Mouse (Mus musculus) urinary bladder, postnatal 25 days (tissue): ENCODE measurements at regions not wholly inside any gene's neighbourhood (a gene's known extent, or its start where the extent isn't known, plus 50 kb on each side); places are given as distances from the start of the nearest gene placed in this dataset.
"Not testable (repeated sequence)": the region's sequence is repeated elsewhere in the genome, so short reads cannot be mapped to it uniquely, and the experiment has no call there.

ENCODE experiments used
- DNase-seq: peaks from one replicate; pipeline ENCODE4 v3.0.0; 2022; ENCODE audit warnings: low spot score

DNA sequence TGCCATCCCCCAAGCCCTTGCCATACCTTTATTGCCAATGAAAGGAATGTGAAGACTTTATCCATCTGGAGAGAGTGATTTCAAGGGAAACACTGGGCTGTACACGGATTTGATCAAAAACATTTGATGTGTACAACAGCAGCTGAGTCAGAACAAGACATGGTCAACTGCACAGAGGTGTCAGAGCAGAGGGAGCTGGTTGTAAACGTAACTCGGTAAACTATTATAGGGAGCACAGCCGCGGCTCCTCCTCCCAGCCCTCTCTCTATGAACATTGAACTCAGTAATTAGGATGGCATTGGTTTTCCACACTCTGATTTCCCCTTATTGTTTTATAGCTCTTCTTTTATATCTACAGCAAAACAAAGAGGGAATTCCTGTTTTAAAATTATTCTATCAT lies 750.8 kb upstream of the Intu start:
- DNase-seq, result no peak

DNA sequence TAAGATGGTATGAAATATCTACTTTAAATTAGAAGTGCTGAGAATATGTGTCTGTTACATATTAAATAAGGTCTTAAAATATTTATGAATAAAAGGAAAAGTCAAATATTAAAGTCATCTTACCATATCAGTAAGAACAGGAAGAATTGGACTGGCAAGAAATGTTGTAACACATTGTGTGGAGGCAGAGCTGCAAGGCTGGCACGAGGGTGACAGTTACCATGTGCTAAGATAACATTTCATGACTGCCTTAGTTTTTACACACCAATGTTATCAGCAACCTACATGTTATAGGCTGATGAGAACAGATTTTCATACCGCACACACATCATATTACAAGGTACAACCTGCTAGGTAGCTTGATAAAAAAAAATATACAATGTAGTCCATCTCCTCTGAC lies 746.2 kb upstream of the Intu start:
- DNase-seq, result no peak

DNA sequence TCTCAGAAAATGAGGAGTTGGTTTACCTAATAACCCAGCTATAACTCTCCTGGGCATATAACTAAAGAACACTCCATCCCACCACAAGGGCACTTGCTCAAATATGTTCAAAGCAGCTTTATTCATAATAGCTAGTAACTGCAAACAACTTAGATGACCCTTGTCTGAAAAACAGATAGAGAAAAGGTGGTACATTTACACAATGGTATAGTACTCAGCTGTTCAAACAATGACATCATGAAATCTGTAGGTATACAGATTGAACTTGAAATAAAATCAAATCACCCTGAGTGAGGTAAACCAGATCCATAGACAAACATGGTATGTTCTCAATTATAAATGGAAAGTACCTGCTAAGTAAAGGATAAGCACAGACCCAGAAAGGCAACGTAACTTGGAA lies 721.5 kb upstream of the Intu start:
- DNase-seq, result no peak

DNA sequence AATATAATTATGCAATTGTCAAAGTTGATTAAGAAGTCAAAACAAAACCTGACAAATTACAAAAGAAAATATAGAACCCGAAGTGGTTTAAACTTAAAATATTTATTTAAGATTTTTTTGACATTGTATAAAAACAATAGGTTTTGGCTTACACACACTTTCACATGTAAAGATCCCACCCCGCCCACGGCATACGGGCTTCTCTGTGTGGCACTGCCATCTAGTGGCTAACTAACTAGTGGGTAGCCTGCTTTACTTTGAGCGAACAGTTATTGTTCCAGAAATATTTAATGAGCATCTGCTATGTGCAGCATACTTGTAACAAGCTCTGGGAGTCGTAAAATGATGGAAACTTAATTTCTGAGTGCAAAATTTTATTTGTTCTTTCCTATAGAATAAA lies 716.3 kb upstream of the Intu start:
- DNase-seq, result peak; percentile 29

GRCm38 (mm10) chr3:39830488-39831056 lies 700.5 kb upstream of the Intu start:
- DNase-seq, result no peak

DNA sequence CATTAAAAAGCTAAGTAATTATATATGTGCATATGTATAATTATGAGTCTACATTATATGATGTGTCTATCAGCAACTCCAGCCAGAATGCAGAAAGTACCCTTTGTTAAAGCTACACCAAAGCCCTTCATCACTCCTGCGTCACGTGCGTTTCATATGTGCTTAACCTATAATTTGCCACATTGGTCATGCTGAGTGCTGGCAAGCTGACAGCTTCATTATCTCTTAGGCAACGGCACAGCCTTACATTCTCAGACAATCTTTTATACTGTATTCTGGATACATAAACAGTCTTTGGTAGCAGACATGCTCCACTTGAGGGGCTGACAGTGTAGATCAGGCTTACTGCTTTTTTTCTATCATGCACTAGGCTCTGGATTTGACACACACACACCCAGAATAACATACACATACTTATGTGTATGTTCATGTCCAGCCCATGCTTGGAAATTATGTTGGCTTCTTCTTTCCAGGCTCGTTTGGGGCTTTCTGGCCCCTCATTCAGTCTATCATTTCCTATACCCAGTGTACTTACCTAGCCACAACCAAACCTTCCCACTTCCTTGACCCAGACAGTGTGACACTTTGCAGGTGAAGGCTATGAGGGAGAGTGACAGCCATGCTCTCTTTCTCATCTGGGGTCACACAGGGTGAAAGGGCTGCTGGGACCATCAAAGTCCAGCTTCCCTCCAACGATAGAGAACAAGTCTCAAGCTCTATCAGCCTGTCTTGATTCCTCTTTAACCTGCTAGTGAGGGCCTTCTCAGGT lies 692.5 kb upstream of the Intu start:
- DNase-seq, result no peak

DNA sequence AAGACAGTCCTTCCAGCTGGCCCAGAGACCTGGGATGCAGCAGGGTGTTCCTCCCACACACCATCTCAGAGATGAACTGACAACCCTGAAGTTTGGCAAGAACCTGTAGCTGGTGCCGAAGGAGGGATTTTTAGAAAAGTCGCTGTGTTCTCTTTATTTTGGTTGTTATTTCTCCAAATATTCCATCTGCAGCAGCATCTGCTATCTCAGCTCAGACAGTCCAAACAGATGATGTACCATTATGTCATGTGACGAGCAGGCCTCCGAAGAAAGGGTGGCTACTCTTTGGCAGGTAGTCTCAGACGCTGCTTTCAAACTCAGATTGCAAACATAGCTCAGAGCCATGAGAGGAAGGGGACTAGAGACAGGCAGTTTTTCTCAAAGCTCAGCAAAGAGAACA lies 690.1 kb upstream of the Intu start:
- DNase-seq, result no peak

- no peak for DNase-seq
Observed at GRCm38 (mm10) chr3:39845123-39845522, 686.0 kb upstream of the Intu start.

DNA sequence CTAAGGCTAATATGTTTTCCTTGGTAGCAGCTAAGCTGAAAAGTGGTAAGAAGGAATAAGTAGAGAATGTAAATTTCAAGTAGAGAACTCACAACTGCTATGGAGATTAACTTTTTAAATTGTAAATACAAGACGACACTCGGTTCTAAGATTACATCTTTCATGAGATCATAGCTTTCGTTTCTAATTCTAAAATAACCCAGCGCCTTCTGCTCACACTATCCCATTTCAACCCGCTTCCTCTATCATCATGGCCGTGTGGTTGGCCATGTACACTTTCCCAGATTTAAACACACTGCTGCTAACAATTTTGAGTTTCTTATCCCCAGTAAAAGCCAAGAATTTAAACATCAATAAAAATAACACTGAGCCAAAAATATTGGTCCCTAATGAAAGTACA lies 682.3 kb upstream of the Intu start:
- DNase-seq, result no peak

DNA sequence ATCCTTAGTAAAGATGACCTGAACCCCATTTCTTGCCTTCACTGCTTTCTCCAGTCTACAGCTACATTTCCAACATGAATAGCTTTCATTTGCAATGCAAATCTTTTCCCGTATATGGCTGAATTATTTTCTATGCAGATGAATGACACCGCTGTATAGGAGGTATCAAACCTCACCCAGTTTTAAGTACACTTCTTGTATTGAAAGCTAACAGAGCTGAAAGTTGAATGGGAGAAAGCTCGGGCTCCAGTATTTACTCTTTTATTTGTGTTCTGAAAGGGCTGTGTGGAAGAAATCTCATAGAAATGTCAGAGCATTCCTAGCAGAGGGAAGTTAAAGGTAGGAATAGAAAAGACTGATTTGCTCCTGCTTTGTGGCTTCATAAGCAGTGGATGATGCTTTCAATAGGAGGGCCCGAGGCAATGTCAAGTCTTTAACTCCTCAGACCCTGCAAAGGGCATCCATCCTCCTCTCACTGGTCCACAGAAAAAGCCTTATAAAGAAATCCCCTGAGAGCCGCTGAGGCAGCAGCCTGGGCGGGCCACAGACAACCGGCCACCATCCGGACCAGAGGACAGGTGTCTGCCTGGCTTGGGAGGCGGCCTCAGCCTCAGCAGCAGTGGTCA lies 673.8 kb upstream of the Intu start:
- no peak for DNase-seq

- DNase-seq, result not testable (repeated sequence)
Observed at GRCm38 (mm10) chr3:39876046-39876445, 655.0 kb upstream of the Intu start.

- no peak for DNase-seq
Observed at GRCm38 (mm10) chr3:39884370-39884769, 646.7 kb upstream of the Intu start.

- no peak for DNase-seq
Observed at GRCm38 (mm10) chr3:39888376-39888775, 642.7 kb upstream of the Intu start.

DNA sequence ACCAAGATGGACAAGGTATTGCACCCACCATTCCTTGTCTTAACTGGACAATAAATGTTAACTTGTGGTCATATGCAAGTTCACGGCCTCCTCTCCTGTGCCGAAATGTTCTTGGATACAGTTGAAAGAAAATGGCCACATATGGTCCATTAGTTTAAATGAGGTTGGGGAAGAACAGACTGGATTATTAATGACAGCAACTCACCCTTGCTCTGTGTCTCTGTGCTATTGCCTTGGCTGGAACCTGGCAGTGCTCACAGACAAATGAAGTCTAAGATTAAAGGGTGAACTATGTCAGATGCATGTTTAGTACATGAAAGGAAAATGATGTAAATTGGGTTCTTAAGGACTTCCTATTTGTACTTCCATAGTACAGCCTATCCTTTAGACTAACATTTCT lies 641.9 kb upstream of the Intu start:
- DNase-seq, result no peak

DNA sequence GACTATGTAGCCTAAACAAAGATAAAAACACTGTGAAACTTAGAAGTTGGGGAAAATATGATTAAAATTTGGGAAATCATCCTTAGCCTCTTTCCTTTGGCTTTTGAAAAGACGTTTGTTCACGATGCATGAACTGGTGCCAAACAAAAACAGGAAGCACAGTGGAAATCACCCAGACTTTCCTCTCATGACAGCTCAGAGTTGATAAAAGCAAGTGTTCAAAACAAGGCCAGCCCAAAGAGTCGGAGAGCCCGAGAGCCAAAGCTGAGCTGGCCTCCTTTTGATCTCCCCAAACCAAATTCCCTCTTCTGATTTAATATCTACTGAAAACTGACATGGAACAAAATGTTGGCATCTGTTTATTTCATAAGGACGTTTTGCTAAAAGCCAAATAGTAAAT lies 632.1 kb upstream of the Intu start:
- DNase-seq, result no peak

DNA sequence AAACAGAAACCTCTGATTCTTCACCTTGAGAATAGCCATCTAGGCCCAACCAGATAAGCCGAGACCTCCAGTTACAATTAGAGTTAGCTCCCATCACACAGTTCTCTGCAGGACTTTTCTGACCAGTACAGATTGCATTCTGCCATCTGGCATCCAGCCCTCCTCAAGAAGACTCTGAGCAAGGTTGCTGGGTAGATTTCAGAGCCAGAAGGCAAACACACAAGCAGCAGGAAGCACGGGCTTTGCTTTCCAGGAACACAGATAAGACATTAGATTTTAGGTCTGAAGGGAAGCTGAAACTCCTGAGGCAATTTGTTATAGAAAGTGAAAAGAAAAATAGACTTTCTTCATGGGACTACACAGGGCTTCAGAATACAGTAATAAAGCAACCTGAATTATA lies 630.9 kb upstream of the Intu start:
- no peak for DNase-seq

GRCm38 (mm10) chr3:39904377-39904776 lies 626.7 kb upstream of the Intu start:
- no peak for DNase-seq

DNA sequence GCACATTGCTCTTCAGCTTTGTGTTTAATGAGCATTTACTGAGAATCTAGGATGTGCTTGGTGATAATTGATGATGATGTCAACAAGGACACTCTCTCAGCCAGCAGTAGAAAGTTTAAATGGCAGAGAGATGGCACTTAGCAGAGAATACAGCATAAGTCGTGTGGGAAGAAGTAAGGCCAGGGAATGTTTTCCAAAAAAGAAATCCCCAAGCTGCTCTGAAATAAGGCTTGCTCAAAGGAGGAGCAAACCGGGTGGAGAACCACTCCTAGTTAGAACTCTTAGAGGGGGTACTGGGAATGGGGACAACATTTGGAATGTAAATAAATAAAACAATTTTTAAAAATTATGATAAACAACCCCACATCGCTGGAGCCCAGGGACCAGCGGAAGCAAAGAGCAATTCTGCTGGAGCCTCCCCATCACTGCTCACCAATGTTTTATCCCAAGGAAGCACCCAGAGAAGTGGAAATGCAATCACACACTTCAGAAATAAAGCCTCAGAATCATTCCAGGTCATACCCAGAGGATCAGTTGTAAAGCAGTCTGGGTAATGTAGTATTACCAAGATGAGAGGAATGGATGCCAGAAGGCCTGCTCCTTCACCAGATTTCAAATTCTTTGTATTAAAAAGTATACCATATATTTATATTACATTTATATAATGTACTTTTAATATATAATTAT lies 622.3 kb upstream of the Intu start:
- no peak for DNase-seq

- no peak for DNase-seq
Observed at GRCm38 (mm10) chr3:39909642-39910041, 621.4 kb upstream of the Intu start.

- no peak for DNase-seq
Observed at GRCm38 (mm10) chr3:39918601-39919000, 612.5 kb upstream of the Intu start.

DNA sequence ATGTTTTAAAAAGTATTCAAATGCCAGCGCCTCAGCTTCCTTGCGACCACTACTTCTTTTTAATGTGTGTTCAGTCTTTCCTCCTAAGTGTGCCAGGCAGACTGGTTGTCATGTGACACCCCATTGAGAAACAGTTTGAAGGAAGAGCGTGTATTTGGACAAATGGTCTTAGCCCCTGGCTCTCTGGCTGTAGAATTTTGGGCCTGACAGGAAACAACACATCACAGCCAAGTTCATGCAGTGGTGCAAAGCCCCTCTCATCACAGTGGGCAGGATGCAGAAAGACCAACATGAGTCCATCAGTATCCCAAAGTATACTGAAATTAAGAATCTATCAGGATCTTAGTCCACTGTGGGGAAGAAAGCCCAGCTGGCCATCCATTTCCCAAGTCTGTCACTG lies 605.6 kb upstream of the Intu start:
- no peak for DNase-seq

GRCm38 (mm10) chr3:39928421-39928820 lies 602.7 kb upstream of the Intu start:
- DNase-seq, result no peak

DNA sequence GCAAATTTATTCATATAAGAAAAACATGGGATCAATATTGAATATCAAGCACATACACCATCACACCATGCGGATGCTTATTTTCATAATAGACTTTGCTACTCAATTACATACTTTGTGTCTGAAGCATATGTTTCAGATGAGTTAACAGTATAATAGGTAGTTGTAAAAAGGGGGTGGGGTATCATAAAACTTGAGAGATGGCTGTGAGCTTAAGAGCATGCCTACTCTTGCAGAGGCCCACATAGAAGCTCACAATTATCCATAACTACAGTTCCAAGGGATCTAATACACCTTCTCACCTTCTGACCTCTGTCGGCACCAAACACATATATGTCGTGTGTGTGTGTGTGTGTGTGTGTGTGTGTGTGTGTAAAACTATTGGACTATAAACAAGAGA lies 597.7 kb upstream of the Intu start:
- no peak for DNase-seq
